Mouse (Mus musculus): ENCODE measurements around the gene Zyx. TPM values are rescaled to one million over a fixed set of nuclear protein-coding genes. Genes with fewer than 3 reads are reported as not detected.

Zyx gene
- polyA plus RNA-seq, 1 experiment from 2014 or later, result 96.9 TPM

DNA sequence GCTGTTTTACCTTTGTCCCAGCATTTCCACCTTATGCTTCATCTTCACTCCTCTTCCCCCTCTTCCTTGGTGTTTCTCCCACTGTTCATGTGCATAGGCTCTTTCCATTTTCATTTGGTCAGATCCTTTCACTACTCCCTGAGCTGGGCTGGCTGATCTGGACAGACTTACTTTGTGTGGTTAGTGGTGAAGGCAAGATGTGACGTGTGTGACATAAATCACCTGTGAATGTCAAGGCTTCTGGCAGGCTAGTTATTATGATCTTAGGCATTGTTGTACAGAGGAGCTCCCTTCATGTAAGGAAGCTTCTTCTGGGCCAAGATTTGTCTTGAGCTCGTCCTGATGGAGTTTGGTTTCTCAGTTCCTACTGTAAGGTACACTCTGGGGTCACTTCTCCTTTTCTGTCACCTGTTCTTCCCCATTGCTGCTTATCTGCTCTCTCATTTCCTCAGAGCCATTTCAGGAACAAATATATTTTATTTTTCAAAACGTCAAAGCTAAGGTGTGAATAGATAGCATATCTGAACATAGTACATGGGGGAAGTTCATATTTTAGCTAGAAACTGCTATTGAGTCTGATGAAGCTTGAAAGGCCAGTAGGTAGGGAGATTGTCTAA is 47.7 kb downstream of the Zyx start:
- no peak for DNase-seq (ENCODE audit: low spot score)
- Histone ChIP-seq H3K4me1 (no peaks in the 10 kb centered on the region), H3K9me3 (no peaks in the 10 kb centered on the region), H3K27me3 (replicated peaks; ENCODE audit: low read depth, poor library complexity, severe bottlenecking) (no peaks in the 10 kb centered on the region), H3K27ac (replicated peaks) (no peak overlapping the region), H3K4me3 (no peak overlapping the region), H3K36me3 (replicated peaks) (no peaks in the 10 kb centered on the region)
- 78% methylated on average over 3 of the region's 3 CpGs for WGBS

DNA sequence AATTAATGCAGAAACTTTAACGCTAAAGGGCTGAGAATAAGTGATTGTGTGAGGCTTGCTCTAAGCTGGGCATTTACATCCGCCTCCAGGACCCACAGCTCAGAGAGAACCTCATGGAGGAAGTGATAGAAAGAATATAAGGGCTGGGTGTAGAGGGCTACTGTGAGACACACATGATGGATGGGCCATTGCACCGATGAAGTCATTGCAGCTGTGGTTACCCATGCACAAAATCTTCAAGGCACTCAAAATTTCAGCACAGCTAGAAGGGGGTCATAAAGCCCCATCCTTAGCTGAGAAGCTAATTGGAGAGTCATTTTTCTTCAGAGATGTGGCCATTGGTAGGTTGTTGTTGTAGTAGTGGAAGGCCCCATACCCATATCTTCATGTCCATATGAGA is 48.9 kb downstream of the Zyx start:
- no peak overlapping the region for H3K4me3 ChIP-seq
- no peaks in the 10 kb centered on the region for H3K27me3 ChIP-seq (replicated peaks; ENCODE audit: low read depth, poor library complexity, severe bottlenecking)
- H3K9me3 ChIP-seq, result no peaks in the 10 kb centered on the region
- no peaks in the 10 kb centered on the region for H3K36me3 ChIP-seq (replicated peaks)
- H3K27ac ChIP-seq (replicated peaks), result no peak overlapping the region
- no peak for DNase-seq (ENCODE audit: low spot score)
- H3K4me1 ChIP-seq, result no peaks in the 10 kb centered on the region
- 90% methylated on average over 3 of the region's 3 CpGs for WGBS

DNA sequence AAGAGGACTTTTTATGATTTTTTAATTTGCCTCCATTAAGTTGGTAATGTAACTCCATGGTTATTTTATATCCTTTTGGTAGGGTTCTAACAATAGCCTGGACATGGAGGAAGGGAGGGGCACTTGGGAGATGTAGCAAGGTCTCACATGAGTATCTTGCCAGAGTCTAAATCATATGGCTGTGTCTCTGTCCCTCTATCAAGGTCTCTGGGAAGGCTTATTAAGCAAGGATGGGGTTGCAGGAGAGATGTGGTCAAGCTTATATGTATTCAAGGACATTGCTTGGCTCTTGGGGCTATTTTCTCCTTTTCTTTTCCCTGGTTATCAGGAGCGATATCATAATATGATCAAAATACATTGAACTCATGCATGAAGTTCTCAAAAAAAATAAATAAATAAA is 49.6 kb downstream of the Zyx start:
- H3K27me3 ChIP-seq (replicated peaks; ENCODE audit: low read depth, poor library complexity, severe bottlenecking), result no peaks in the 10 kb centered on the region
- 96% methylated on average over 1 of the region's 1 CpGs for WGBS
- no peaks in the 10 kb centered on the region for H3K36me3 ChIP-seq (replicated peaks)
- H3K9me3 ChIP-seq, result no peaks in the 10 kb centered on the region
- no peak overlapping the region for H3K4me3 ChIP-seq
- no peaks in the 10 kb centered on the region for H3K4me1 ChIP-seq
- no peak for DNase-seq (ENCODE audit: low spot score)
- H3K27ac ChIP-seq (replicated peaks), result no peak overlapping the region

DNA sequence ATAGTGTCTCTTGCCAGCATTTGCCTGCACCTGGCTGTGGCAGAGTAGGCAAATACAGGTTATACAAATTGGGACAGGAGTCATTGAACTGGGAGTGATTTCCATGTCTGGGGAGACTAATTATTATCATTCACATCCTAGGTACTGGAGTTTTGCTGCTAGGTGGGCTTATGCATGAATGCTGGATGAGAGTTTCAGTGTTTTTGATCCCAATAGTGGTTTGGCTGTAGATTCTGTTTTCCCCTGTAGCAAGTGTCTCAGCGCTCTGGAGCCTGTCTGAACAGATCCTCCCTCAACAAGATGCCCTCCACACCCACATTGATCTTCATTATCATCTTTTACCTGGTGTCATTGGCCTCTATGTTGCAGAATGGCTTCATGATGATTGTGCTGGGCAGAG is 50.5 kb downstream of the Zyx start, which contains the start of gene Tas2r143:
Gene Tas2r143, plus strand, starts transcription at position 301 of the 400 bp plus-strand sequence.
- H3K9me3 ChIP-seq, result no peaks in the 10 kb centered on the region
- no peak within 1 kb of the TSS for H3K4me3 ChIP-seq
- no peaks in the 10 kb centered on the region for H3K4me1 ChIP-seq
- 89% methylated on average over 1 of the region's 1 CpGs for WGBS
- H3K27ac ChIP-seq (replicated peaks), result no peak within 1 kb of the TSS
- no peaks in the 10 kb centered on the region for H3K36me3 ChIP-seq (replicated peaks)
- no peaks in the 10 kb centered on the region for H3K27me3 ChIP-seq (replicated peaks; ENCODE audit: low read depth, poor library complexity, severe bottlenecking)
- DNase-seq (ENCODE audit: low spot score), result no peak

DNA sequence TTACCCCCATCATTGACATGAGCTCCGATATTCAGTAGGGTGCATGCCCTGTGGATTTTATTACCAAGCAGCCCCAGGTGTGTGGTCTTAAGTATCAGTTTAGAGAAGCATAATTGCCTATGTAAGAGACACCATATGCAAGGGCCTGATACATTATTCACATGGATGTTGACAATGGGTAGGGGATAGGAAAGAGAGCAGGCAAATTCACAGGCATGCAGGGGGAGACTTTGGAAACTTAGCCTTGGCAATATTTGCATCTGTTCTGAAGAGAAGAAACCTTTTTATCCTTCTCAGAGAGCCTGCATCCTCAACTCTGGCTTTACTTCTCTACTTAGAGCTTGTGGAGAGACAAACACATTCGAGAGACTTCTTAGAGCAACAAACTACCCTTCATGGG is 55.7 kb downstream of the Zyx start, which contains the start of gene Tas2r135:
Gene Tas2r135, plus strand, starts transcription at position 301 of the 400 bp plus-strand sequence.
- H3K4me3 ChIP-seq, result no peak within 1 kb of the TSS
- no peaks in the 10 kb centered on the region for H3K9me3 ChIP-seq
- 93% methylated on average over 2 of the region's 2 CpGs for WGBS
- 0 out of 2 replicates have a peak, but pooled peaks cover 7% of the 10 kb centered on the region for H3K4me1 ChIP-seq
- H3K36me3 ChIP-seq (replicated peaks), result no peaks in the 10 kb centered on the region
- H3K27me3 ChIP-seq (replicated peaks; ENCODE audit: low read depth, poor library complexity, severe bottlenecking), result no peaks in the 10 kb centered on the region
- no peak for DNase-seq (ENCODE audit: low spot score)
- H3K27ac ChIP-seq (replicated peaks), result no peak within 1 kb of the TSS

Other genes with a start within 250 kb of the Zyx start
- not detected in 2 replicates for gene Tas2r139, start 208.7 kb upstream of the Zyx start, polyA plus RNA-seq (2016; fragmentation: Nextera tagmentation; extraction: Ambion mirVana)
- not detected in 2 replicates for gene Tas2r144, start 134.3 kb upstream of the Zyx start, polyA plus RNA-seq (2016; fragmentation: Nextera tagmentation; extraction: Ambion mirVana)
- gene Gstk1, start 103.7 kb upstream of the Zyx start, polyA plus RNA-seq (2016; fragmentation: Nextera tagmentation; extraction: Ambion mirVana), result 18.1 and 18.7 TPM in 2 replicates
- gene Tmem139, start 87.7 kb upstream of the Zyx start, polyA plus RNA-seq (2016; fragmentation: Nextera tagmentation; extraction: Ambion mirVana), result 0.60 and 0.90 TPM in 2 replicates
- gene Casp2, start 84.6 kb upstream of the Zyx start, polyA plus RNA-seq (2016; fragmentation: Nextera tagmentation; extraction: Ambion mirVana), result 79.5 and 85.3 TPM in 2 replicates
- 0.80 and 1.1 TPM in 2 replicates for gene Clcn1, start 62.9 kb upstream of the Zyx start, polyA plus RNA-seq (2016; fragmentation: Nextera tagmentation; extraction: Ambion mirVana)
- gene Fam131b, start 25.0 kb upstream of the Zyx start, polyA plus RNA-seq (2016; fragmentation: Nextera tagmentation; extraction: Ambion mirVana), result 0.74 and 0.90 TPM in 2 replicates
- 3.9 and 5.1 TPM in 2 replicates for gene Epha1, start 23.6 kb downstream of the Zyx start, polyA plus RNA-seq (2016; fragmentation: Nextera tagmentation; extraction: Ambion mirVana)
- not detected in 2 replicates for gene Tas2r143, start 50.6 kb downstream of the Zyx start, polyA plus RNA-seq (2016; fragmentation: Nextera tagmentation; extraction: Ambion mirVana)
- gene Tas2r135, start 55.8 kb downstream of the Zyx start, polyA plus RNA-seq (2016; fragmentation: Nextera tagmentation; extraction: Ambion mirVana), result not detected in 2 replicates
- gene Tas2r126, start 84.9 kb downstream of the Zyx start, polyA plus RNA-seq (2016; fragmentation: Nextera tagmentation; extraction: Ambion mirVana), result not detected in 2 replicates
- not detected in 2 replicates for gene Olfr458, start 115.6 kb downstream of the Zyx start, polyA plus RNA-seq (2016; fragmentation: Nextera tagmentation; extraction: Ambion mirVana)
- gene Olfr457, start 126.7 kb downstream of the Zyx start, polyA plus RNA-seq (2016; fragmentation: Nextera tagmentation; extraction: Ambion mirVana), result not detected in 2 replicates
- not detected in 2 replicates for gene Olfr456, start 137.6 kb downstream of the Zyx start, polyA plus RNA-seq (2016; fragmentation: Nextera tagmentation; extraction: Ambion mirVana)
- gene Olfr455, start 198.0 kb downstream of the Zyx start, polyA plus RNA-seq (2016; fragmentation: Nextera tagmentation; extraction: Ambion mirVana), result not detected in 2 replicates
- not detected in 2 replicates for gene Tcaf3, start 248.1 kb downstream of the Zyx start, polyA plus RNA-seq (2016; fragmentation: Nextera tagmentation; extraction: Ambion mirVana)

All from embryonic facial prominence, embryonic 10.5 days (tissue).